Mouse (Mus musculus): ENCODE results near the gene Ptpn11.

Gene Ptpn11

GRCm38 (mm10) chr5:121215380-121216125 lies 24.4 kb upstream of the Ptpn11 start:
- in situ Hi-C loops (cut with MboI, MseI) = loop anchor here (5.0 kb wide), 2 partner anchors 52 to 162 kb away; no protein-coding TSS in a partner anchor

- in situ Hi-C loops (cut with MboI, MseI) = loop anchor here (5.0 kb wide), 3 partner anchors 53 to 163 kb away; no protein-coding TSS in a partner anchor
These were observed 23.5 kb upstream of the Ptpn11 start for GRCm38 (mm10) chr5:121214707-121215106.

GRCm38 (mm10) chr5:121212108-121212507 lies 20.9 kb upstream of the Ptpn11 start:
- in situ Hi-C loops (cut with MboI, MseI) = loop anchor here (5.0 kb wide), 1 partner anchor 105 kb away; no protein-coding TSS in a partner anchor

GRCm38 (mm10) chr5:121210601-121210924 lies 19.4 kb upstream of the Ptpn11 start:
- in situ Hi-C loops (cut with MboI, MseI) = loop anchor here (5.0 kb wide), 1 partner anchor 107 kb away; no protein-coding TSS in a partner anchor

- in situ Hi-C loops (cut with MboI, MseI) = loop anchor here (5.0 to 10.0 kb wide), 2 partner anchors 107 to 1085 kb away; no protein-coding TSS in a partner anchor
These were observed 18.8 kb upstream of the Ptpn11 start for GRCm38 (mm10) chr5:121209755-121210600.

GRCm38 (mm10) chr5:121206984-121207383 lies 15.8 kb upstream of the Ptpn11 start:
- in situ Hi-C loops (cut with MboI, MseI) = loop anchor here (10.0 kb wide), 1 partner anchor 1088 kb away; no protein-coding TSS in a partner anchor

GRCm38 (mm10) chr5:121206540-121206939 lies 15.3 kb upstream of the Ptpn11 start:
- in situ Hi-C loops (cut with MboI, MseI) = loop anchor here (10.0 kb wide), 1 partner anchor 1088 kb away; no protein-coding TSS in a partner anchor

GRCm38 (mm10) chr5:121205537-121206130 lies 14.4 kb upstream of the Ptpn11 start:
- in situ Hi-C loops (cut with MboI, MseI) = loop anchor here (10.0 kb wide), 1 partner anchor 1089 kb away; no protein-coding TSS in a partner anchor

- in situ Hi-C loops (cut with MboI, MseI) = loop anchor here (10.0 kb wide), 1 partner anchor 1090 kb away; no protein-coding TSS in a partner anchor
These were observed 13.2 kb upstream of the Ptpn11 start, which contains the start of gene Rpl6 for GRCm38 (mm10) chr5:121204132-121205089. Gene Rpl6 (plus strand): TSS chr5:121204481.

- in situ Hi-C loops (cut with MboI, MseI) = loop anchor here (10.0 kb wide), 1 partner anchor 1092 kb away; no protein-coding TSS in a partner anchor
These were observed 11.3 kb upstream of the Ptpn11 start for GRCm38 (mm10) chr5:121202467-121202866.

GRCm38 (mm10) chr5:121201739-121202138 lies 10.5 kb upstream of the Ptpn11 start:
- in situ Hi-C loops (cut with MboI, MseI) = loop anchor here (10.0 kb wide), 1 partner anchor 1093 kb away; no protein-coding TSS in a partner anchor

- in situ Hi-C loops (cut with MboI, MseI) = no loop called here
These were observed 7.2 kb upstream of the Ptpn11 start for GRCm38 (mm10) chr5:121198376-121198775.

GRCm38 (mm10) chr5:121197337-121197736 lies 6.1 kb upstream of the Ptpn11 start:
- in situ Hi-C loops (cut with MboI, MseI) = no loop called here

- in situ Hi-C loops (cut with MboI, MseI) = no loop called here
These were observed 5.6 kb upstream of the Ptpn11 start for GRCm38 (mm10) chr5:121196764-121197163.

- in situ Hi-C loops (cut with MboI, MseI) = no loop called here
These were observed 3.0 kb upstream of the Ptpn11 start for GRCm38 (mm10) chr5:121194173-121194572.

- in situ Hi-C loops (cut with MboI, MseI) = no loop called here
These were observed 348 bp upstream of the Ptpn11 start for GRCm38 (mm10) chr5:121191584-121191906.

GRCm38 (mm10) chr5:121190210-121190835 lies 874 bp downstream of the Ptpn11 start:
- in situ Hi-C loops (cut with MboI, MseI) = no loop called here

GRCm38 (mm10) chr5:121189182-121189581 lies 2.0 kb downstream of the Ptpn11 start:
- in situ Hi-C loops (cut with MboI, MseI) = no loop called here

- in situ Hi-C loops (cut with MboI, MseI) = no loop called here
These were observed 2.9 kb downstream of the Ptpn11 start for GRCm38 (mm10) chr5:121188265-121188664.

- in situ Hi-C loops (cut with MboI, MseI) = no loop called here
These were observed 3.6 kb downstream of the Ptpn11 start for GRCm38 (mm10) chr5:121187580-121188001.

Measured in regulatory T cell (primary cell).